Mouse (Mus musculus) heart, adult 11 months (tissue): ENCODE results near the gene Lime1.
A peak's percentile ranks its signal among the peaks of the same experiment; 100 is the strongest.

ENCODE experiments used
- DNase-seq: peaks from one replicate; pipeline ENCODE4 v3.0.0; 2022

The Lime1 gene

DNA sequence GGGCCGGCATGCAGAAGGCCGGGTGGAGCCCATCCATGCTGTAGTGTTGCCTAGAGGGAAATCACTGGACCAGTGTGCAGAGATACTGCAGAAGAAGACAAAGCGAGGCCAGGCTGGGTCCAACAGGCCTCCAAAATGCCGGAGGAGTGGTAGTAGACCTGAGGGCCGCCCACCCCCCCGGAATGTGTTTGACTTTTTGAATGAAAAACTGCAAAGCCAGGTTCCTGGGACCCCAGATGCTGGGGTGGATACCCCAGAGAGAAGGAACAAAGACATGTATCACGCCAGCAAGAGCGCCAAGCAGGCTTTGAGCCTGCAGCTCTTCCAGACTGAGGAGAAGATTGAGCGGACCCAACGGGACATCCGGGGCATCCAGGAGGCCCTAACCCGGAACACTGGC lies at the start of gene Lime1:
Gene Lime1, plus strand, starts transcription at position 301 of the 400 bp plus-strand sequence.
- peak; percentile 88 for DNase-seq

DNA sequence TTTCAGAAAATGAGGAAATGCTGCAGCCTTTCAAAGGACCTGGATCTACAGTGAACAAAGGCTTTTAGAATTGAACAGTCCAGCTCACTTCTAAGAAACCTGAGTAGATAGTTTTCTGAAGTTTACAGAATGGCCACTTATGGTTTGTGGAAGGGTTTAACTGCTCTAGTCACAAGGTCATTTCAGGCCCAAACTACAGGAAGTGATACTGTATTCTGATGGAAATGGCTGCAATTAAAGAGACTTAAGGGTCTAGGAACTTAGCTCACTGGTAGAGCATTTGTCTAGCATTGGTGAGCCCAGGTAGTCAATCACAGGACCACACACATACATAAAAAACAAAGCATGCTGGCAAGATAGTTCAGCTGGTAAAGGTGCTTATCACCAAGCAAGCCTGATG lies 47.3 kb upstream of the Lime1 start:
- no peak for DNase-seq

DNA sequence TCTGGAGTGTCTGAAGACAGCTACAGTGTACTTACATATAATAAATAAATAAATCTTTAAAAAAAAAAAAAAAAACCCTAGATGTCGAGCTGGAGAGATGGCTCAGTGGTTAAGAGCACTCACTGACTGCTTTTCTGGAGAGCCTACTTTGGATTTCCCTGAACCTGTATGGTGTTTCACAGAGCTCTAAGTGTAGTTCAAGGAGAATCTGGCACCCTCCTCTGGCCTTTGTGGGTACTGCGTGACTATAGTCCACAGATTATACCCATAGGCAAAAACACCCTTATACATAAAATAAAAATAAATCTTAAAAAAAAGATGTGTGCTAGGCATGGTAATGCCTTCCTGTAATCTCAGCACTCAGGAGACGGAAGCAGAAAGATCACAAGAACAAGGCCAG lies 45.9 kb upstream of the Lime1 start:
- DNase-seq: peak; percentile 92

DNA sequence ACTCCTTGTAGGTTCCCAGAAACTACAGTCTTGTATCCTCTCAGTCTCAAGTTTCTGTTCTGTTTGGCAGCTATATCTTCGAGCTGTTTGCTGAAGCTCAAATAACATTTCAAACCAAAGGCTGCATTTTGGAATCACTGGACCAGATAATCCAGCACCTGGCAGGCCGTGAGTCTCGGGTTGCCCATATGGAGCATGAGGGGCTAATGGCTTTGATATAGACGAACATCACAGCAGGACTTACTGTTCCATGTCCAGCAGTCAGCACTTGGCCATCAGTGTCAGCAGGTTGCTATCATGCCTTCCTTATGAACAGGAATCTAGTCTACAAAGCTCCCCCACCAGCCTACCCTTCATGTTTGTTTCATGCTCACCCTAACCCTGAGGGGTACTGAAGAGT lies 39.5 kb upstream of the Lime1 start:
- no peak for DNase-seq

DNA sequence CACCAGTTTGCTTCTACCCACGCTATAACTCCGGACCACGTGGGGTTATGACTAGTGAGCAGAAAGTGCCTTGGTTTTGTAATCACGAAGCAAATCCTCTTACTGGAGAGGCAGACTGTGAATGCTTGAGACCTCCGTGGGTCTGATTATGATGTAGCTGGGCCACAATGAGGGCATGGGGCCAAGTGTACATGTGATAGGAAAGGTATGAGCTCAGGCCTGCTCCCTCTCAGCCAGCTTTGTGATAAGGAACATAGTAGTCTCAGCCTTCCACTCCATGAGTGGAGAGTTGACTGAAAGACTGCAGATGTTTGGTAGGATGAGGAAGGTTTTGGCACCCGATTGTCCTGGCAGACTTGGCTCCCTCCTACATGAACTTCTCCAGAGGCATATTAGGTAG lies 37.1 kb upstream of the Lime1 start:
- DNase-seq: peak; percentile 94

DNA sequence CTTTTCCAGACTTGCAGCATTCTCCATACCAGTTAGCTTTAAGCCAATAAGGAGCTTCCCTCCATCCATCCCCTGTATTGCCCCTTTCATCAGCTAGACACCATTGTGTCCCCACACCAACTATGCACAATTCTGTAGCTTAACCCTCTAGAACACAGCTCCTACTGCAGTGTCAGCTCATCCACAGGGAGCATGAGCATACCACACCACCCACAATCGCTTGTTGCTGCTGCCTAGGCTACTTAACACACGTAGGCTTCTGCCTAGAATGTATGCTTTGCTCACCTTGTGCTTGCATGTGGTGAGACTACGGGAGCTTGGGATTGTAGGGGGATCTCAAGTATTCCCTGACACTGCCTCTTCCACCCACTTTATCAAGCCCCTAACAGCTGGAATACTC lies 23.1 kb upstream of the Lime1 start:
- no peak for DNase-seq

DNA sequence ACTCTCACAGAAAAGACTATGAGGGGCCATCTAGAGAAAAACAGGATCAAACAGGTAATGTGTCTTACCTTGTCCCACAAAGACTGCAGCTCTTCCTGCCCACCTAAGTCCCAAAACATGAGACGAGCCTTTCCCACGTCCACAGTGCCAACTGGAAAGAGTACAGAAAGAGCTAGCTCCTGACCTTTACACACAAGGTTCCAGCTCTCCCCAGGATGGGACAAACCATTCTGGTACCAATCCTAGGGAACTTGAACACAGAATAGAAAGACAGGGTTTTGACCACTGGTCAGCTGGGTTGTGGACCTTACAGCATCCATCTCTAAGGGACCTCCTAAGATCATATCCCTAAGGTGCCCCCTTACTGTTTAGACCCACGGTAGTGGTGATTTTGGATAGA lies 15.9 kb upstream of the Lime1 start:
- no peak for DNase-seq

DNA sequence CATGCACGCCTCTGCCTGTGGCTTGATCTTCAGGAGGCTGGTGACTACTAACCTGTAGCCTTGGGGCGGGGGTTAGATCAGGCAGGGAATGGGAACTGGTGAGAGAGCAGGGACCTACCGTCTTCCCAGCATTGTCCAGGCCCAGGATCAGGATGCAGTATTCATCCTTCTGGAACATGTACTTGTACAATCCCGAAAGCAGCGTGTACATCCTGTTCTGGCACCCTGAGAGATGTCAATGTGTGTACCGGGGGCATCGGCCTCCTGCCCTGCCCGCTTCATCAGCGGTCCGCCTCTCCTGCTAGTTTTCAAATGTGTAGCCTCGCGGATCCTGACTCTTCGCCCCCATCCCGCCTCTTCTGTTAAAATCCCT lies 15.4 kb upstream of the Lime1 start:
- peak; percentile 93 for DNase-seq

DNA sequence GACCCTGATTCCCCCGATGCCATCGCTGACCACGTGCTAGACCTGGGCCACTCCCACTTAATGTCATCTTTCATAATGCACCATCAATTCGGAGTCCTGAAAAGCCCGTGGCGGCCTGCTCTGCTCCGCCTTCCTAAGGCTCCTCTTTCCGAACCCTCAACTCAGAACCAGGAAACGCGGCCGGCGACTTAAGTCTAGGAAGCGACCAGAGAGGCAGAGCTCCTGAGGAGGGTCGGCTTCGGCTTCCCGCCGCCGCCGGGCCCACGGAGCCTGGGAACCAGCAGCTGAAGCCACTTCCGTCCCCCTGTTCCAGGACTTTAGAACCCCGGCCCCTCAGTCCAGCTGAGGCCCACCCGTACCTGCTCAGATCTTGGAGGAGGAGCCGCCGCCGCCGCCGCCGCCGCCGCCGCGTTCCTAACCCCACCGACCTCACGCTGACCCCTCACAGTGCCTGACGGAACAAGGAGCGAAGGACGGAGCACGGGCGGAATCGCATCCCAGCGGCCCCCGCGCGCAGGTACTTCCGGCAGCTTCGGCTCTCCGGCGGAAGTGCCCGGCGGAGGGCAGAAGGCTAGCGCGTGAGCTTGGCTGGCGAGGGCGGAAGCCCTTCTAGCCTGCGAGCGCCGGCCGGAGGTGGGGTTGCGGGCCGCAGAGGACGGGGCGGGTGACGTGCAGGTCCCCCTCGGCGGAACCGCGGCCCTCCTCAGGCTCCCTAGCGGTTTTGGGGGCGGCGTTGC lies 14.8 kb upstream of the Lime1 start, which contains the start of the genes Zgpat and Arfrp1:
Gene Zgpat, plus strand, starts transcription at position 69 of the 737 bp plus-strand sequence.
Gene Arfrp1, minus strand, starts transcription at position 545 of the 737 bp plus-strand sequence.
- DNase-seq: peak; percentile 99

DNA sequence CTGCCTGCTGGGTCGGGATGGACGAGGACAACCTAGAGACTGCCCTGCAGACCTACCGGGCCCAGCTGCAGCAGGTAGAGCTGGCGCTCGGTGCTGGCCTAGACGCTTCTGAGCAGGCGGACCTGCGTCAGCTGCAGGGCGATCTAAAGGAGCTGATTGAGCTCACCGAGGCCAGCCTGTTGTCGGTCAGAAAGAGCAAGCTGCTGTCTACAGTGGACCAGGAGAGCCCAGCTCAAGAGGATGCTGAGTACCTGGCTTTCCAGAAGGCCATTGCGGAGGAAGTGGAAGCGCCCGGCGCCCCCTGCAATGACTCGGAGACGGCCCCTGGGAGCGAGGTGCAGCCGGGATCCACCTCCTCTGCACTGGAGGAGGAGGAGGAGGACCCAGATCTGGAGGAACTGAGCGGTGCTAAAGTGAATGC lies 14.2 kb upstream of the Lime1 start:
- DNase-seq: no peak

DNA sequence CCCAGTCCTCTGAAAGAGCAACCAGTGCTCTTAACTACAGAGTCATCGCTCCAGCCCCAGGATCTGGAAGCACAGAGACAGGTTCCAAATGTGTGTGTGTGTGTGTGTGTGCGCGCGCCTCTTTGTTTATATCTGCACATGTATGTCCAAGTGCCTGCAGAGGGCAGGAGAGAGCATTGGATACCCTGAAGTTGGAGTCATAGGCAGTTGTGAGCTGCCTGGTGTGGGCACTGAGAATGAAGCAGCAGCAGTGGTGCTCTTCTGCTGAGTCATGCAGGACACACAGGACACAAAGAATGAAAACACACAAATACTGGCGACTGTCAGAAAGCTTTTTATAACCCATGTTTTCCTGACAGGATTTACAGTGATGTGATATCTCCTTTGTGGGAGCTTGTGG lies 9.9 kb upstream of the Lime1 start:
- peak; percentile 84 for DNase-seq

DNA sequence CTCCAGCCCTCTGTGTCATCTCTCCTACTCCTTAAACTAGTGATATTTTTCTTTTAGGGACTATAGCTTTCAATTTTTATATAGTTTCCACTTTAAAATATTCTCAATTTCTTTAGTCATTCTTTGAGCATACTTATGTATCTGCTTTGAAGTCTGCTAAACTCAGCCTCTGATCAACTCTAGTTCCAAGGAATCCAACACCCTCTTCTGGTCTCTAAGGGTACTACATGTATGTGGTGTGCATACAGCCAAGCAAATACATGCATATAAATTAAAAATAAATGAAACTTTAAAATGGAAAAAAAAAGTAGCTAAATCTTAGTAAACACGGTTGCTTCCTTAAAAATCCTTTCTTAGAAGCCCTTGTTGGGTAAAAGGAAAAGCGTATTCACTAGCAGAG lies 4.1 kb upstream of the Lime1 start:
- no peak for DNase-seq

DNA sequence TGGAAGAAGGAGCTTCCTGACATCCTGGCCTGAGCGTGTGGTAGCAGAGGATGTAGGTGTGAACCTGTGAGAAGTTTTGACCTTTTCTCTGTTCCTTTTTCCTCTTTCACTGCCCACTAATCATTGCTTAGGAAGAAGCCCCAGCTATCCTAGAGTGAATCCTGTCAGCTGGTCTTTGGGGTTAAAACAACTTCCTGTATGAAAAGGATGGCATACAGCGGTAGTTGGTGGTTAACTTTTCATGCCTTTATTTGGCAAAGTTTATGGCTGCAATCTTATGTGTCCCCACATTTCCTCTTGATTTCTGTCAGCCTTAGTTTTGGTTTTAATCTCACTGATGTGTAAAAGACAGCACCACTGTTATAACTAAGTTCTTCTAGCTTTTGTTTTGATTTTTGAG lies 2.6 kb upstream of the Lime1 start:
- peak; percentile 76 for DNase-seq

DNA sequence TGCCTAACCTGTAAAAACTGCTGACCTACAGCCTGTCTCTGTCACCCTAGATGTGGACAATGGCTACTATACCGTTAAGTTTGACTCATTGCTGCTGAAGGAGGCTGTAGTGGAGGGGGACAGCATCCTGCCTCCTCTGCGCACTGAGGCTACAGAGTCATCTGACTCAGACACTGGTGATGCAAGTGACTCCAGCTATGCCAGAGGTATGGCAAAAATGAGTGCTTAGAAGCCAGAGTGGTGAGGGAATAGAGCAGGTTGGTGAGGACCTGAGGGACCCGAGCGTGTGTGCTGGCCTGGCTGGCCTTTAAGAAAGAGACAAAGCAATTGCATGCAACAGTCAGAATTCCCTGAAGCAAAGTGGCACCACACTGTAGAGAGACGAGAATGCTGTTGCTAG lies 1.2 kb upstream of the Lime1 start:
- DNase-seq: peak; percentile 77

DNA sequence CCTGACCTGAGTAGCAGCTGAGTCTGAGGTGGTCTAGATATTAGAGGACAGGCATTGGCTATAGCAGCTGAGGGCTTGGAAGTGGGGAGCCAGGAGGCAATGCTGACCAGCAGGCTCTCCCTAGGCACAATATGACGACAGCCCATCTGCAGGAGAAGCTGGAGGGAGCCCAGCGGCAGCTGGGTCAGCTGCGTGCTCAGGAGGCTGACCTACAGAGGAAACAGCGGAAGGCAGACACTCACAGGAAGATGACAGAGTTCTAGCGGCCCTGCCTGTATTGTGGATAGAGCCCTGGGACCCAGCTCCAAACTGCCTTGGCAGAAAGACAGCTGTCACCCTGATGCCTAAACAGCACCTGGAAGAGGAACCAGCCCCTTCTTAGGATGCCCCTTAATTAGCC lies 373 bp downstream of the Lime1 start:
- DNase-seq: peak; percentile 92

DNA sequence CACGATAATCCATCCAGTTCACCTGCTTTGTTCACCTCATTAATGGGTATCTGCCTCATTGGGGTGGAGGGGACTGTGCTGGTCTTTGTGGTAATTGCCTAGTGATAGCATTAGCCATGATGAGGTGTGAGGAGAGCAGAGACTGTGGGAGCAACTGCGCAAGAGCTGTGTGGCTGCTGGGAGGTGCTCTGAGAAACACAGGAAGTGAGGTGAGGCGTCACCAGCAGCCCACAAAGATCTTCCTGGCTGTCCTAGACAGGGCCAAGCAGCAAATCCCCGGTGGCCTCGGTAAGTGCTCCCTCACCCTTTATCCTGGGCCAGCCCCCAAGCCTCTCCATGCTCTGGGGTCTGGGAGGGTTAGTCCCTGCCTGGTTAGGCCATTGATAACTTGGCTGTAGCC lies 1.2 kb downstream of the Lime1 start:
- DNase-seq: peak; percentile 91

DNA sequence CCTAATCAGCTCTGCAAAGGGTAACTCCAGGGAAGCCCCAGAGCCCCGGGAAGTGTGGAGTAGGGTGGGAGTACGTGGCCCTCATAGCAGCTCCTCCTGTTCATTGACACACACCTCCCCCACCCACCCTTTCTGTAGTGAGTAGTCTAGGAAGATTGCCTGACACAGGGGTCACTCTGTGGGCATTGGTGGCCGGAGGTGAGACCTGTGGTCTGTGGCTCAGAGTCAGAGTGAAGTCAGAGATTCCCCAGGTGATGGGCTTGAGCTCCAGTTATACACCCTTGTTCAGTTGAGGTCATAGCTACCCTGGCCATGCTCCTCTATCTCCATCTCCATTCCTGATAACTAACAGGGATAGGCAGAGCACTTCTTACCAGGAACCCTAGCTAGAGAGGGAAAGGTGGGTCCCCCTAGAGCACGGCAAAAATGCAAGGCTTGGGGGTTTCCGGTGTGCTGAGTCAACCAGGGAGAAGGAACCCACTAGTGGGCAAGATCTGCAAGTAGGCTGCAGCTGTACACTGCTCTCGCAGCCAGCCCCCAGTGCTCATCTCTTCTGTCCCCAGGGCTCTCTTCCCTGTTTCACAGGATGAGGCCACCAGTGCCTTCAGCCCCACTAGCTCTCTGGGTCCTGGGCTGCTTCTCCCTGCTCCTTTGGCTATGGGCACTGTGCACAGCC lies 1.9 kb downstream of the Lime1 start:
- peak; percentile 86 for DNase-seq

DNA sequence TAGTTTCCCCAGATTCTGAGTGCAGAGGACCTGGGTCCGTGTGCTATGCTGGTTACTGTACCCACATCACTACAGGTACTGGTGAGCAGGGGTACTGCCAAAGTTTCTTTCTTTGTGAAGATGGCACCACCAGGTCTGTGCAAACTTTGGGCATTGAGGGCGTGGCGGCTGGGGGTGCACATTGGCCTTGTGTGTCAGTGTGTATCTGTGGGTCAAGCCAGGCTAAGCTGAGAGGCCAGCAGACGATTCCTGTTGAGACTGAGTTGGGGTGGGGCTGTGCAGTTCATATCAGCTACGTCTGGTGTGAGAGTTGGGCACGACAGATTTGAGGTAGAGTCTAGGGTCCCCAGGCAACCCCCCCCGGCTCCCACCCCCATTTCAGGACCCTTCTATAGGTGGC lies 4.6 kb downstream of the Lime1 start:
- DNase-seq: peak; percentile 93

DNA sequence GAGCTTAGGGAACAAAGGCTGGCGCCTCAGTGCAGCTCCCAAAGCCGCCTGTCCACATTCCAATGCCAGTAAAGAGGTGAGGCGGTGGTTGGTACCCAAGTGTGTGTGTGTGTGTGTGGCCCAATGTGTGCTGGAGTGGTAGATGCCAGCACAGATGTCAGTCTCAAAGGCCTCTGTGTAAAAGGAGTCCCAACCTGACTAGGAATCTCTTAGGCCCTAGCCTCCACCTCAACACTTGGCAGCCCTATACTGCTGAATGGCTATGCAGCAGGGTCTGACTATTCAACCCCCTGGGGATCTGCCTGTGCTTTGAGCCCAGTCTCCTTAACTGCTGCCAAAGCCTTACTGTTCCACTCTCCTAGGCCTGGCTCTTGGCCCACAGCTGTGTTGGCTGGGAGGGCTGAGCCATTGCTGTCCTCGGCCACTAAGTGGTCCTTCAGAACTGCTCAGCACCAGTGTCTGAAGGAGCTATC lies 5.1 kb downstream of the Lime1 start:
- DNase-seq: peak; percentile 98

DNA sequence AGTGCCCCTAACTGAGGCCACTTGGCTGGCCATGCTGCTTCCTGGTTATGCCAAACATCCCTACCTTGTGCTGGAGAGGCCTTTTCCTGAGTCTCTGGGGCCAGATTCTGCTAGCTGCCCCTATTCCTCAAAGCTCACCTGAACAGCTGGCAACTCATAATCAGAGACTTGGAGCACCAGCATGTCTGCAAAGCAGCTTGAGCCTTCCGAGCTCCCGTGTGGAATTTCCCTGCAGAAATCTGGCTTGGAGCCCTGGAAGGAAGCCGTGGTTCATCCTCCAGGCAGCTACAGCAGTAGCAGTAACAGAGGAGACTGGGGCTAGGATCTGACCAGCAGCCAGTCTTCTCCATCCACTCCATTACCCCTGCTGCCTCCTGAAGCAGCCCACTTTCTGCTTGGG lies 6.0 kb downstream of the Lime1 start:
- DNase-seq: peak; percentile 97

DNA sequence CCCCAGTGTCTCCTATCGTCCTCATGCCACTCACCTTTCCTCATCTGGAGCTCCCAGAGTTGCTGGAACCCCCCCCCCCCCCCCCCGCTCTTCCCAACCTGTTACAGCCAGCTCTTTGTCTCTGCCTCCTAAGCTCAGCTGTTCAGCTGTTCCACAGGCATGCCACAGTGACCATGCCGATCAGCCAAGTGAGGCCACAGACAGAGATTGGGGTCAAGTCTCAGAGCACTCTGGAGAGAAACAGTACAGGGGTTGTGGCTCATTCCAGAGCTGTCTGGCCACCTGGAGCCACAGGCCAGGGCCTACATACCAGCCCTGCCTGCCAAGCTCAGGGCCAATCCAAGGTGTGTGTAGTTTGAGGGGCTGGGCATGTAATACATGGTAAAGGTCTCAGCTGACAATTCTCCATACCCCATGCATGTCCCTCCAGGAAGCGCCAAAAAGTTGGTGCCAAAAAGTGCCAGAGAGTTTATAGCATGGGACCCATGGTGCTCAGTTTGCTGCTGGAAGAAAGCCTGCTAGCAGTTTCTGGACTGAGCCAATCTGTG lies 6.9 kb downstream of the Lime1 start:
- DNase-seq: peak; percentile 89

DNA sequence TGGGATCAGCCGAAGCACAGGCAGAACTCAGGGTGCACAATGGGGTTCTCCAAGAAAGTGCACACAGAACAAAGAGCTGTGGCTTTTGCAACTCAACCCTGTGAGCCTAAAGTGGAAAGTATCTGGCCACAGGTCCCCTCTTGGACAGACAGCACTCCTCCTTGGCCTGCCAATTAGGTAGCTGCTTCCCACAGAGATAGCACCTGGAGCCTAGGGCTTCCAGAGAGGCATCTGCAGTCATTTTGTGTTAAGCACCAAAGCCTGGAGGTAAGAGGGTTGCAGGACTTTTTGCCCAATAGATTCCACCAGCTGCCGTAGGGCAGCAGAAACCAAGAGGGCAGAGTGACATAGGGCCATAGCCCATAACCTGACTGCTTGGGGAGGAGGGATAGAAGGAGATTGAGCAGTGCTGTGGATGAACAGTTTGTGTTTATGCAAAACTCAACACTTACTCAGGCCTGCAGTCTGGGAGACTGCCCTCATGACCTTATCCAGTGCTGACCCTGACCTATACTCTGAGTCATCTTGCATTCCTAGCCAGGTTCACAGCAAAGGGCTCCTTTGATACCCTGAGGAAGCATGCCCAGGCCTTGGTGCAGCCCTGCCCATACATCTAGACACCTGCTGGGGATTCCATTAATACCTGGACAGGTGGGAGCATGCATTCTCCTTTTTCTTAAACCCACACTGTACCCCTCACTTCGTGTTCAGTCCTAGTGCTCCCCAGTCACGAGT lies 10.4 kb downstream of the Lime1 start:
- no peak for DNase-seq

DNA sequence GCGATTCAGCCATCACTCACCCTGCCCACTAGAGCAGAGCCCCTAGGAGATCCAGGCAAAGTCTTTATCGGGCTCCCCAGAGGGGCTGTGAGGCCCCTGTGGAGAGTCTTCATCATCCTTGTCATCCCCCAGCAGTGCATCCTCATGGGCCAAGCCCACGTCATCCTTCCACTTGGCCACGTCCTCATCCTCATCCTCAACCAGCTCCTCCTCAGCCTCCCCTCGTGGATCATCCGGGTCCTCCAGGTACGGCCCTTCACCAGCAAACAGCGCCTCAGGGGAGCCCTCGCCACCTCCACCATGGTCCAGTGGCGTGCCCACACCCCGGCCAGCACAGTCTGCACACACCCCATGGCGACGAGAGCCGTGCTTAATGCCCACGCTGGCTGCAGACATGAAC lies 11.1 kb downstream of the Lime1 start:
- DNase-seq: no peak
